Comparison of ENCODE assay signal across 33 mouse cellular contexts in the genomic region with DNA sequence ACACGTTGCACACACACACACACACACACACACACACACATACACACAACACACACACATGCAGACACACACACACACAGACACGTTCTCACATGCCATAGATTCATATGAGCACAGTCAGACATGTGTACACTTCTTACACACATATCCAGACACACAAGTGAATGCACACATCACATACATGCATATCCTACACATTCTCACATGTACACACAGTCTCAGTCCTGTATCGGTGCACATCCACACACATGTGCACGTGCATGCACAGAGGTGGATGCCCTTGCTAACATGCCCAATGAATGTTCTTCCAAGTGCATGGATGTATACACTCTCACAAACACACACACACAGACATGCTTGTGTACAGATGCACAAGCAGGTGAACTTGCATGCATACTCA. TPM values are rescaled to one million over a fixed set of nuclear protein-coding genes. Genes with fewer than 3 reads are reported as not detected.
"Had no signal": no experiment of that assay in that cellular context is flagged by ENCODE, and none has a peak within 500 bp of the region (broad histone marks: within the 10 kb centered on the region; RNA-seq: fewer than 3 reads in every experiment).

No protein-coding gene starts in this region.

- H3K36me3 ChIP-seq: heart, embryonic 15.5 days; hindbrain, embryonic 10.5 days; hindbrain, embryonic 12.5 days; hindbrain, embryonic 13.5 days; hindbrain, embryonic 15.5 days; intestine, embryonic 15.5 days; kidney, embryonic 15.5 days had no signal

- H3K4me1 ChIP-seq: hindbrain, embryonic 12.5 days; hindbrain, embryonic 13.5 days; hindbrain, embryonic 15.5 days; intestine, embryonic 15.5 days; kidney, embryonic 15.5 days had no signal

- DNase-seq: heart, postnatal 36 days; kidney, adult 11 months; kidney, adult 18-20 months; kidney, adult 2 months; kidney, adult 8-10 months; kidney, adult 9 months; kidney, postnatal 10 days; kidney, postnatal 14 days; kidney, postnatal 25 days; kidney, postnatal 36 days; kidney, postnatal 4 days; layer of hippocampus, adult 9-11 months; layer of hippocampus, postnatal 36 days had no signal

- H3K27me3 ChIP-seq: heart, embryonic 12.5 days; heart, embryonic 13.5 days; heart, embryonic 15.5 days; hindbrain, embryonic 12.5 days; hindbrain, embryonic 13.5 days; hindbrain, embryonic 15.5 days; intestine, embryonic 15.5 days; kidney, embryonic 15.5 days had no signal

- ATAC-seq: hindbrain, embryonic 16.5 days; inflammation-experienced regulatory T-cells, adult 6 months; intestine, embryonic 15.5 days; intestine, embryonic 16.5 days; intestine, postnatal 0 days had no signal

- H3K9ac ChIP-seq: heart, embryonic 12.5 days; heart, embryonic 13.5 days; heart, embryonic 15.5 days; hindbrain, embryonic 12.5 days; hindbrain, embryonic 13.5 days; hindbrain, embryonic 14.5 days; hindbrain, embryonic 15.5 days; intestine, embryonic 15.5 days; kidney, embryonic 15.5 days had no signal

- H3K27ac ChIP-seq: heart, embryonic 10.5 days; heart, embryonic 13.5 days; hindbrain, embryonic 10.5 days; hindbrain, embryonic 12.5 days; hindbrain, embryonic 13.5 days; hindbrain, embryonic 14.5 days; hindbrain, embryonic 15.5 days; intestine, embryonic 15.5 days; kidney, embryonic 15.5 days; kidney, postnatal 0 days; layer of hippocampus, adult 2 months had no signal

- H3K4me2 ChIP-seq: heart, embryonic 11.5 days; heart, embryonic 12.5 days; heart, embryonic 13.5 days; heart, embryonic 15.5 days; hindbrain, embryonic 12.5 days; hindbrain, embryonic 13.5 days; hindbrain, embryonic 14.5 days; hindbrain, embryonic 15.5 days; intestine, embryonic 15.5 days; kidney, embryonic 15.5 days had no signal

- H3K4me3 ChIP-seq: heart, embryonic 10.5 days; heart, embryonic 12.5 days; heart, embryonic 13.5 days; heart, embryonic 15.5 days; hindbrain, embryonic 10.5 days; hindbrain, embryonic 12.5 days; hindbrain, embryonic 13.5 days; hindbrain, embryonic 15.5 days; intestine, embryonic 15.5 days; kidney, embryonic 15.5 days; layer of hippocampus, adult 2 months had no signal

- H3K9me3 ChIP-seq: heart, embryonic 10.5 days; heart, embryonic 12.5 days; heart, embryonic 13.5 days; heart, embryonic 15.5 days; hindbrain, embryonic 10.5 days; hindbrain, embryonic 12.5 days; hindbrain, embryonic 13.5 days; hindbrain, embryonic 15.5 days; intestine, embryonic 15.5 days; kidney, embryonic 15.5 days had no signal

RNA-seq across cellular contexts. Expression of gene Slco4a1, which starts 53.6 kb away (rescaled TPM):
- total RNA-seq: heart, postnatal 25 days had no signal
- polyA plus RNA-seq: heart, embryonic 11.5 days; heart, postnatal 0 days had no signal
